Mouse (Mus musculus): ENCODE measurements around the gene Ocm.

- TF ChIP-seq CTCF (IDR thresholded peaks at IDR 0.05; ENCODE audit: low read depth): no peak
- no peak for TF ChIP-seq EP300 (optimal IDR thresholded peaks at IDR 0.05)
These were observed 11.2 kb downstream of the Ocm start for GRCm38 (mm10) chr5:144015312-144015650.

All from stomach, postnatal 0 days (tissue).